Comparison of ENCODE assay signal across 23 mouse cellular contexts in the genomic region with DNA sequence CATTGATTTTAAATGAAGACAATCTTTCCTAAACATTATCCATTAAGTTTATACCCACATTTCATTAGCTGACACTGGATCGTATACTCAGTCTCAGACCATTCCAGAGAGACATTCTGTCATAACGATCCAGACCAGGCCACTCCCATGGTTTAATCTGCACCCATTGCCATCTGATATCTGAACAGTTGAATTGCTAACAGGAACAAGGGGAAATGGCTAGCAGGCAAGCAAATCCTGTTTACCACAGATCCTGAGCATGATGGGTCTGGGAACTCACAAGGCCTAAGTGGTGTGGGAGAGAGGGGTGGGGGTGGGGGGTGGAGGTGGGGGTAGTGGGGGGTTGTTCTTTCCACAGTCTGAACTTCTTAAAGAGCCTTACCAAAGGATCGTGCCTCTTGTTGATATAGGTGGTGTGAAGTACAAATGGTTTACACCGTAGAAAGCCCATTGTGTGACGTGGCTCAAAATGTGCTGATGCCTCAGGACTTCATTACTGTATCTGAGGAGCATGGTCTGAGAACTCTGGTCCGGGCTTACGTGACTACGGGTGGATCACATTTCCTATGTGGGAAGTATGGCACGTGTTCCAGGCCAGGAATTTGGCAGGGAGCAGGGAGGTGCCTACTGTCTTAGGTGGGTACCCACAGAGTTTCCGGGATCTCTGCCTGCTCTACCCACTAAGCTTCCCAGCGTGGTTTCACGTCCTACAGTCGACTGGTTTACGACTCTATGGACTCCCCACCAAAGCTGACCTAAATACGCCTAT.
"Had no signal": no experiment of that assay in that cellular context is flagged by ENCODE, and none has a peak within 500 bp of the region (broad histone marks: within the 10 kb centered on the region; RNA-seq: fewer than 3 reads in every experiment).

No protein-coding gene starts in this region.

- H3K4me2 ChIP-seq: limb, embryonic 12.5 days; limb, embryonic 15.5 days; liver, embryonic 11.5 days; midbrain, embryonic 12.5 days; midbrain, embryonic 15.5 days; neural tube, embryonic 12.5 days; neural tube, embryonic 15.5 days had no signal

- ATAC-seq: intestine, embryonic 16.5 days; liver, postnatal 0 days; midbrain, embryonic 15.5 days had no signal

- H3K27me3 ChIP-seq: limb, embryonic 12.5 days; limb, embryonic 15.5 days; midbrain, embryonic 12.5 days; midbrain, embryonic 15.5 days; neural tube, embryonic 12.5 days; neural tube, embryonic 15.5 days had no signal

- H3K27ac ChIP-seq: limb, embryonic 12.5 days; limb, embryonic 15.5 days; liver, embryonic 14.5 days; macrophage; midbrain, embryonic 12.5 days; midbrain, embryonic 15.5 days; neural tube, embryonic 12.5 days; neural tube, embryonic 15.5 days; stomach, postnatal 0 days had no signal

- H3K9ac ChIP-seq: limb, embryonic 12.5 days; limb, embryonic 15.5 days; liver, embryonic 14.5 days; liver, postnatal 0 days; midbrain, embryonic 12.5 days; midbrain, embryonic 15.5 days; neural tube, embryonic 12.5 days; neural tube, embryonic 15.5 days had no signal

- H3K4me1 ChIP-seq: limb, embryonic 12.5 days; limb, embryonic 15.5 days; midbrain, embryonic 15.5 days; neural tube, embryonic 12.5 days; neural tube, embryonic 15.5 days had no signal

- H3K4me3 ChIP-seq: limb, embryonic 12.5 days; limb, embryonic 15.5 days; midbrain, embryonic 12.5 days; midbrain, embryonic 15.5 days; neural tube, embryonic 12.5 days; neural tube, embryonic 15.5 days had no signal

- H3K36me3 ChIP-seq: limb, embryonic 12.5 days; limb, embryonic 15.5 days; midbrain, embryonic 12.5 days; midbrain, embryonic 15.5 days; neural tube, embryonic 12.5 days; neural tube, embryonic 15.5 days had no signal

- DNase-seq: kidney, adult 18-20 months; kidney, postnatal 10 days; kidney, postnatal 36 days; layer of hippocampus, postnatal 36 days; left cerebral cortex, postnatal 4 days; liver, postnatal 0 days; right cerebral cortex, adult 18-20 months; right cerebral cortex, postnatal 14 days; right cerebral cortex, postnatal 4 days; thymus, adult 2 months; thymus, postnatal 14 days; thymus, postnatal 4 days had no signal

- H3K9me3 ChIP-seq: limb, embryonic 12.5 days; limb, embryonic 15.5 days; midbrain, embryonic 12.5 days; midbrain, embryonic 15.5 days; neural tube, embryonic 12.5 days; neural tube, embryonic 15.5 days had no signal
